Mouse (Mus musculus) cerebellum, postnatal 10 days (tissue): ENCODE data around the gene Gm49450.

Experiments used
- DNase-seq, 2 experiments: peaks; one replicate each; pipeline ENCODE4 v3.0.0; 2021; ENCODE audit warnings: mixed read lengths in 2 of 2

Gm49450 gene

GRCm38 (mm10) chr15:98985240-98985981 is 32.1 kb upstream of the Gm49450 start:
- DNase-seq, result peak; percentile 79 to 80

- peak; percentile 71 to 75 for DNase-seq
Measured at GRCm38 (mm10) chr15:98984681-98985080, 31.3 kb upstream of the Gm49450 start.

GRCm38 (mm10) chr15:98983431-98984081 is 30.2 kb upstream of the Gm49450 start:
- peak; percentile 85 for DNase-seq

GRCm38 (mm10) chr15:98982100-98982499 is 28.7 kb upstream of the Gm49450 start:
- peak; percentile 6 to 25 for DNase-seq

GRCm38 (mm10) chr15:98980012-98980614 is 26.8 kb upstream of the Gm49450 start:
- peak; percentile 51 to 53 for DNase-seq

- DNase-seq, result peak; percentile 38 to 42
Measured at GRCm38 (mm10) chr15:98978409-98979172, 25.2 kb upstream of the Gm49450 start.

GRCm38 (mm10) chr15:98977759-98978408 is 24.5 kb upstream of the Gm49450 start:
- DNase-seq, result peak; percentile 96

- peak; percentile 36 to 54 for DNase-seq
Measured at GRCm38 (mm10) chr15:98976763-98977758, 23.7 kb upstream of the Gm49450 start.

GRCm38 (mm10) chr15:98973015-98973614 is 19.8 kb upstream of the Gm49450 start:
- DNase-seq, result peak; percentile 68 to 79

- DNase-seq, result peak; percentile 52 to 54
Measured at GRCm38 (mm10) chr15:98971576-98972320, 18.4 kb upstream of the Gm49450 start.

GRCm38 (mm10) chr15:98971111-98971510 is 17.8 kb upstream of the Gm49450 start:
- peak; percentile 56 to 60 for DNase-seq

GRCm38 (mm10) chr15:98969372-98970101 is 16.2 kb upstream of the Gm49450 start:
- peak; percentile 59 to 65 for DNase-seq

- peak; percentile 95 for DNase-seq
Measured at GRCm38 (mm10) chr15:98968701-98969371, 15.5 kb upstream of the Gm49450 start.

GRCm38 (mm10) chr15:98959531-98959930 is 6.2 kb upstream of the Gm49450 start:
- no peak for DNase-seq

GRCm38 (mm10) chr15:98958901-98959420 is 5.6 kb upstream of the Gm49450 start:
- no peak for DNase-seq

- no peak for DNase-seq
Measured at GRCm38 (mm10) chr15:98957475-98957874, 4.1 kb upstream of the Gm49450 start.

- DNase-seq, result no peak
Measured at GRCm38 (mm10) chr15:98956000-98956399, 2.6 kb upstream of the Gm49450 start.

GRCm38 (mm10) chr15:98955324-98955723 is 2.0 kb upstream of the Gm49450 start:
- DNase-seq, result no peak
